ENCODE assay signal across 22 mouse cellular contexts in genomic region chr5:43771555-43771954, GRCm38 (mm10). TPM values are rescaled to one million over a fixed set of nuclear protein-coding genes. Genes with fewer than 3 reads are reported as not detected.
DNase-seq lines count a peak whose midpoint lies in the region; ATAC-seq and TF ChIP-seq lines count a peak whose summit lies in the region.
"Had no signal": no experiment of that assay in that cellular context is flagged by ENCODE, and none has a peak within 500 bp of the region (broad histone marks: within the 10 kb centered on the region; RNA-seq: fewer than 3 reads in every experiment).

No protein-coding gene starts in this region.

- no peaks in the 10 kb centered on the region; the same call in 1 of the 2 replicates for H3K4me1 ChIP-seq in intestine, embryonic 16.5 days (ENCODE audit: control insufficient read depth, insufficient read depth, low read length)
- peaks cover 7% of the 10 kb centered on the region; the same call in 1 of the 2 replicates for H3K4me1 ChIP-seq in small intestine, adult 2 months (ENCODE audit: control insufficient read depth, insufficient read depth, insufficient read length, low read length)
- H3K4me1 ChIP-seq: forebrain, embryonic 10.5 days; neural tube, embryonic 12.5 days had no signal

- 60% methylated on average over 3 of the region's 3 CpGs for WGBS in intestine, embryonic 16.5 days
- WGBS in small intestine, adult 2 months, result 40% methylated on average over 3 of the region's 3 CpGs

- no peak overlapping the region for H3K27ac ChIP-seq in intestine, embryonic 16.5 days (ENCODE audit: low read length)
- H3K27ac ChIP-seq in small intestine, adult 2 months (ENCODE audit: insufficient read depth, low read depth, low read length), result peak overlapping the region; percentile 69
- H3K27ac ChIP-seq: forebrain, embryonic 10.5 days; heart, embryonic 13.5 days; liver, embryonic 12.5 days; midbrain, embryonic 13.5 days; neural tube, embryonic 12.5 days had no signal

- TF ChIP-seq CTCF in small intestine, adult 2 months (IDR thresholded peaks at IDR 0.05; ENCODE audit: extremely low read depth, insufficient read length, insufficient replicate concordance, low read depth, low read length), result no peak

- H3K4me2 ChIP-seq in intestine, embryonic 16.5 days (ENCODE audit: low read depth, low read length), result no peak overlapping the region
- H3K4me2 ChIP-seq: heart, embryonic 13.5 days; liver, embryonic 12.5 days; midbrain, embryonic 13.5 days; neural tube, embryonic 12.5 days had no signal

- DNase-seq in CD4-positive, CD25-positive, alpha-beta regulatory T cell, adult 2 months (ENCODE audit: low read depth, low spot score), result peak; percentile 73
- DNase-seq in T-cell, adult 2 months (ENCODE audit: low spot score), result peak; percentile 65
- no peak for DNase-seq in heart, adult 18-20 months
- no peak for DNase-seq in cerebellum, postnatal 25 days
- no peak for DNase-seq in yolk sac, embryonic 10.5 days (ENCODE audit: low spot score)
- DNase-seq in kidney, postnatal 25 days, result no peak
- DNase-seq: adrenal gland, adult 2 months; cerebellum, adult 2 months; gastrocnemius, postnatal 36 days; heart, postnatal 4 days; kidney, adult 11 months; kidney, postnatal 36 days; layer of hippocampus, postnatal 36 days; left cerebral cortex, postnatal 4 days; right cerebral cortex, postnatal 4 days had no signal

- no peak for TF ChIP-seq POLR2A in small intestine, adult 2 months (IDR thresholded peaks at IDR 0.05; ENCODE audit: low read depth, low read length)

- peaks cover 6% of the 10 kb centered on the region; the same call in 1 of the 2 replicates for H3K36me3 ChIP-seq in intestine, embryonic 16.5 days (ENCODE audit: control insufficient read depth, insufficient read depth, low read length)
- H3K36me3 ChIP-seq in small intestine, adult 2 months (ENCODE audit: control insufficient read depth, insufficient read depth, low read length), result peaks cover 24% of the 10 kb centered on the region

- H3K27me3 ChIP-seq in intestine, embryonic 16.5 days (replicated peaks; ENCODE audit: control insufficient read depth, insufficient read depth, low read length), result no peaks in the 10 kb centered on the region
- H3K27me3 ChIP-seq in small intestine, adult 2 months (ENCODE audit: control insufficient read depth, insufficient read depth, low read length), result no peaks in the 10 kb centered on the region
- H3K27me3 ChIP-seq: heart, embryonic 13.5 days; liver, embryonic 12.5 days; midbrain, embryonic 13.5 days; neural tube, embryonic 12.5 days had no signal

- ATAC-seq in intestine, embryonic 16.5 days, result peak; percentile 71
- ATAC-seq: liver, embryonic 12.5 days; midbrain, embryonic 13.5 days had no signal

- no peak overlapping the region for H3K4me3 ChIP-seq in intestine, embryonic 16.5 days (ENCODE audit: low read length)
- no peak overlapping the region for H3K4me3 ChIP-seq in small intestine, adult 2 months (ENCODE audit: low read depth, low read length)
- H3K4me3 ChIP-seq: forebrain, embryonic 10.5 days; heart, embryonic 13.5 days; liver, embryonic 12.5 days; midbrain, embryonic 13.5 days; neural tube, embryonic 12.5 days had no signal

- no peak overlapping the region for H3K9ac ChIP-seq in intestine, embryonic 16.5 days (ENCODE audit: low read depth, low read length)
- H3K9ac ChIP-seq: heart, embryonic 13.5 days; liver, embryonic 12.5 days; midbrain, embryonic 13.5 days; neural tube, embryonic 12.5 days had no signal

- H3K9me3 ChIP-seq in intestine, embryonic 16.5 days (ENCODE audit: control insufficient read depth, low read length), result no peaks in the 10 kb centered on the region
- H3K9me3 ChIP-seq: forebrain, embryonic 10.5 days; heart, embryonic 13.5 days; liver, embryonic 12.5 days; midbrain, embryonic 13.5 days; neural tube, embryonic 12.5 days had no signal

RNA-seq across cellular contexts. Expression of gene Bst1, which starts 47.1 kb away (rescaled TPM):
- 1.1 and 2.9 TPM in 2 replicates for polyA plus RNA-seq in intestine, embryonic 16.5 days (2015; fragmentation: Nextera tagmentation; extraction: Ambion mirVana)
- polyA plus RNA-seq in small intestine, adult 2 months (2012; rRNA removed), result 25.9 and 87.8 TPM in 2 replicates
- 1 to 10 TPM; 1.9 to 4.2 TPM for total RNA-seq in heart, adult 18-20 months (2021)
- total RNA-seq: layer of hippocampus, postnatal 36 days; left cerebral cortex, postnatal 4 days had no signal
- polyA plus RNA-seq: midbrain, embryonic 13.5 days; neural tube, embryonic 12.5 days had no signal

RNA-seq across cellular contexts. Expression of gene Fbxl5, which starts 49.9 kb away (rescaled TPM):
- 57.1 and 59.9 TPM in 2 replicates for polyA plus RNA-seq in intestine, embryonic 16.5 days (2015; fragmentation: Nextera tagmentation; extraction: Ambion mirVana)
- polyA plus RNA-seq in small intestine, adult 2 months (2012; rRNA removed), result 12.0 and 25.8 TPM in 2 replicates
- total RNA-seq in heart, adult 18-20 months (2021), result 10 to 100 TPM; 39.0 to 42.3 TPM

Comparison
In these comparisons a context has a peak if more than half of its experiments do, and no peak if none do; other contexts are left out.
1. DNase-seq: peak in CD4-positive, CD25-positive, alpha-beta regulatory T cell, adult 2 months (single experiment) and T-cell, adult 2 months (single experiment); none in heart, adult 18-20 months (0 of 2), cerebellum, postnatal 25 days (0 of 2), yolk sac, embryonic 10.5 days (single experiment) and kidney, postnatal 25 days (0 of 2).